Mouse (Mus musculus): ENCODE measurements around the gene Celsr1. TPM values are rescaled to one million over a fixed set of nuclear protein-coding genes. Genes with fewer than 3 reads are reported as not detected.

The Celsr1 gene
- polyA plus RNA-seq, 1 experiment from 2014 or later = 3.5 TPM

DNA sequence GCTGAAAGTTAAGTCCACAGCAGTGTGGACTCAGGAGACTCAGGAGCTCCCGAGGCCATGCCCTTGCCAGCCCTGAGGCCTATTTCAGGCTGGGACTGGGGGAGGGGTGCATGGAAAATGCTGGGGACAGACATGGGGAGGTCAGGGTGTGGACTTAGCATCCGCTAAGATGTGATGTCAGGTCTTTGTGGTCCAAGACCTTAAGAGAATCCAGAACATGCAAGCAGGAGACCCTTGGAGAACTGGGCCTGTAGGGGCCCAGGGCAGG lies 42.4 kb upstream of the Celsr1 start:
- no peak overlapping the region for H3K4me3 ChIP-seq (ENCODE audit: low read length)
- H3K27ac ChIP-seq (ENCODE audit: low read length) = no peak overlapping the region
- no peaks in the 10 kb centered on the region for H3K36me3 ChIP-seq (ENCODE audit: insufficient read depth, low read length)
- no peak overlapping the region for H3K9ac ChIP-seq (replicated peaks; ENCODE audit: low read length)
- peaks cover 51% of the 10 kb centered on the region for H3K4me1 ChIP-seq (ENCODE audit: insufficient read depth, low read length)
- H3K9me3 ChIP-seq (ENCODE audit: low read length) = no peaks in the 10 kb centered on the region
- no peak overlapping the region for H3K4me2 ChIP-seq (replicated peaks; ENCODE audit: low read depth, low read length)
- no peaks in the 10 kb centered on the region for H3K27me3 ChIP-seq (ENCODE audit: insufficient read depth, low read length)
- ATAC-seq (ENCODE audit: low FRiP score, low TSS enrichment) = no peak
- 46% methylated on average over 2 of the region's 2 CpGs for WGBS

DNA sequence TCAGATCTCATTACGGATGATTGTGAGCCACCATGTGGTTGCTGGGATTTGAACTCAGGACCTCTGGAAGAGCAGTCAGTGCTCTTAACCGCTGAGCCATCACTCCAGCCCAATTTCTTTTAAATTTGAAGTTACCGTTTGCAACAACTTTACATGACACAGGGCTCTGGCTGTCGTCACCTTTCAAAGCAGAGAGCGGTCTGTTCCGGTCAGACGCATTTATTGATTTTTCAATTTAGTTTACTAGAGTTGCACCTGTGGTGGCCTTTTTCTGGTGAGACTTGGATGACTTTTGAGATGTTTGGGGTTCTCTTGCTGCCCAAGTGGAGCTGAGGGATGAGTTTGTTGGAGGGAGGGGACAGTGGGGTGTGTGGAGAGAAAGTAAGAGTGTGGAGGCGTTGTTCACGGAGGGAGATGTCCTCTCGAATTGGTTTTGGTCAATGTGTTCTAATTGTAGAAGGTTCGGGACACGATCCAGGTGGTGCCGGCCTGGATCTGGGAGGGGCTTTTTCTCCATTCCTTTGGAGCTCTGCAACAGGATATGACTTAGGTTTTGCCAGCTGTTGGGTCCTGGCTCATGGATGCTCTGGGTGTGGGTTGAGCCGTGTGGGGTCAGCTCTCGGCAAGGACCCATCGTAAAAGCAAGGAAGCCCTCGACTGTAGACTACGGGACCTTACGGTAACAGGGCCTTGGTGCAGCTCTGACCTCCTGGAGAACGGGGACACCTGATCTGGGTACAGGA lies 41.9 kb upstream of the Celsr1 start:
- H3K9ac ChIP-seq (replicated peaks; ENCODE audit: low read length) = no peak overlapping the region
- no peak overlapping the region for H3K4me3 ChIP-seq (ENCODE audit: low read length)
- no peak for ATAC-seq (ENCODE audit: low FRiP score, low TSS enrichment)
- H3K27me3 ChIP-seq (ENCODE audit: insufficient read depth, low read length) = no peaks in the 10 kb centered on the region
- H3K9me3 ChIP-seq (ENCODE audit: low read length) = no peaks in the 10 kb centered on the region
- no peaks in the 10 kb centered on the region for H3K36me3 ChIP-seq (ENCODE audit: insufficient read depth, low read length)
- no peak overlapping the region for H3K4me2 ChIP-seq (replicated peaks; ENCODE audit: low read depth, low read length)
- no peak overlapping the region for H3K27ac ChIP-seq (ENCODE audit: low read length)
- 63% methylated on average over 20 of the region's 20 CpGs for WGBS
- peaks cover 54% of the 10 kb centered on the region for H3K4me1 ChIP-seq (ENCODE audit: insufficient read depth, low read length)

DNA sequence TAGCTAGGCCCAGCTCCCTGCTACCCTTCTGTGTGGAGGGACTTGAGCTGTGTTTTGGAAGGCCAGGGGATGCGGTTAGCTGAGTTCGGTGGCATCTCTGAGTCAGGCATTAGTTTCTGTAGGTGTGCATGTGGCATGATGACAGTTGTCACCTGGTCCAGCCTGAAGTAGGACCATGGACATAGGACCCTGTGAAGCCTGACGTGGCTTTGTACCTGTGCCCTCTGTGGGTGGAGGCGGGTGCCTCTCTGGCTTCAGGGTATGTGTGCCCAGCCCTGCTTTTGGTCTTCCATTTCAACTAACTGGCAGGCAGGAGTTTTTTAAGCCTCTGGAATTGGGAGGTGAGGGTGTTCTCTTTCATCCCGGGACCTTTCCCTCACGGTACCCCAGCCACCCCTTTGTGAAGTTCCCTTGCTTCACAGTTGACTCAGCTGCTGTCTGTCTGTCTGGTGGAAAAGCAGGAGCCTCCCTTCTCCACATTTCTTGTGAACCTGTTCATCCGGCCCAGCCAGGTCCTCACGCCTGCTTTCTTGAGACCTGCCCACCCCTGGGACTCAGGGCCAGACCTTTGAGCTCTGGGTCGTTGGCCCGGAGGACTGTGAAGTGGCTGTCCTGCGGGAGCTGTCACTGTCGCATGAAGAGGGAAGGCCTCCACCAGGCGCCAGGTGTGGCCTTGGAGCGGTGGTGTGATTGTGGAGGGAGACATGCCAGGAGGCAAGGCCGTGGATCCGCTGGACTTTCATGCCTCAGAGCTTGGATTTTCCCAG lies 40.8 kb upstream of the Celsr1 start:
- Histone ChIP-seq H3K4me2 (replicated peaks; ENCODE audit: low read depth, low read length) (no peak overlapping the region), H3K36me3 (ENCODE audit: insufficient read depth, low read length) (no peaks in the 10 kb centered on the region), H3K4me3 (ENCODE audit: low read length) (no peak overlapping the region), H3K9me3 (ENCODE audit: low read length) (no peaks in the 10 kb centered on the region), H3K9ac (replicated peaks; ENCODE audit: low read length) (no peak overlapping the region), H3K27me3 (ENCODE audit: insufficient read depth, low read length) (no peaks in the 10 kb centered on the region), H3K27ac (ENCODE audit: low read length) (no peak overlapping the region), H3K4me1 (ENCODE audit: insufficient read depth, low read length) (peaks cover 59% of the 10 kb centered on the region)
- ATAC-seq (ENCODE audit: low FRiP score, low TSS enrichment) = no peak
- WGBS = 64% methylated on average over 16 of the region's 16 CpGs

DNA sequence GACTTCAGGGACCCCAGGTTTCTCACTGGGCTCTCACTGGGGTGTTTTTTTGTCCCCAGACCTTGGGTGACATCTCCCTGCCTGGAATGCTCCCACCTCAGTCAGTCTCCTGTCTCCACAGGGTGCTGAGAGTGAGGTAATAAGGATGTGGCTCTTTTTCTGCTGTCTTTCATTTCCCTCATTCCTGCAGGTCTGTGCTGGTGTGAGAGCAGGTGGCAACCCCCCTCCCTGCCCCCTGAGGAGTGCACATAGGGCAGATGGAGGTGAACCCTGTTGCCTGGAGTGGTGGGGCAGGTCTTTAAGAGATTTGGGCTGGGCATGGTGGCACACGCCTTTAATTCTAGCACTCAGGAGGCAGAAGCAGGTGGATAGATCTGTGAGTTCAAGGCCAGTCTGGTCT lies 37.6 kb upstream of the Celsr1 start:
- no peak overlapping the region for H3K27ac ChIP-seq (ENCODE audit: low read length)
- no peak overlapping the region for H3K4me2 ChIP-seq (replicated peaks; ENCODE audit: low read depth, low read length)
- no peaks in the 10 kb centered on the region for H3K36me3 ChIP-seq (ENCODE audit: insufficient read depth, low read length)
- peaks cover 65% of the 10 kb centered on the region for H3K4me1 ChIP-seq (ENCODE audit: insufficient read depth, low read length)
- ATAC-seq (ENCODE audit: low FRiP score, low TSS enrichment) = no peak
- no peak overlapping the region for H3K4me3 ChIP-seq (ENCODE audit: low read length)
- H3K27me3 ChIP-seq (ENCODE audit: insufficient read depth, low read length) = no peaks in the 10 kb centered on the region
- no peaks in the 10 kb centered on the region for H3K9me3 ChIP-seq (ENCODE audit: low read length)
- WGBS = 68% methylated on average over 1 of the region's 1 CpGs
- H3K9ac ChIP-seq (replicated peaks; ENCODE audit: low read length) = no peak overlapping the region

DNA sequence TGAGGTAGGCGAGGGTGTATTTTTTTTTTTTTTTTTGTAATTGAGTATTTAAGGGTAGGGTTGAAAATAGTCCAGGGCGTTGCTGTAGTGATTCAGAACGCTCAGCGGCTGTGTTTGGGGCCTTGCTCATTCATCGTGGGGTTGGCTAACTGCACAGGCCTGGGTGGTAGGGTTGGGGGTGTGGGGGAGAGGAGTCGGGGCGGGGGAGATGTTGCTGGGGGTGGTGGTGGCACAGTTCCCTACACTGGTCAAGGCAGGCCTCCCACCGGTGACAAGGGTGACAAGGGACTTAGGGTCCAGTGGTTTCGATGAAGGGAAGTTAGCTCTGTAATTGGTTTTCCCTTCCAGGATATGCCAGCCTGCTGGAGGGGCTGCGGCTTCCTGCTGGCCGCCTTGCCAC lies 36.8 kb upstream of the Celsr1 start:
- Histone ChIP-seq H3K9me3 (ENCODE audit: low read length) (no peaks in the 10 kb centered on the region), H3K36me3 (ENCODE audit: insufficient read depth, low read length) (no peaks in the 10 kb centered on the region)
- no peak for ATAC-seq (ENCODE audit: low FRiP score, low TSS enrichment)

DNA sequence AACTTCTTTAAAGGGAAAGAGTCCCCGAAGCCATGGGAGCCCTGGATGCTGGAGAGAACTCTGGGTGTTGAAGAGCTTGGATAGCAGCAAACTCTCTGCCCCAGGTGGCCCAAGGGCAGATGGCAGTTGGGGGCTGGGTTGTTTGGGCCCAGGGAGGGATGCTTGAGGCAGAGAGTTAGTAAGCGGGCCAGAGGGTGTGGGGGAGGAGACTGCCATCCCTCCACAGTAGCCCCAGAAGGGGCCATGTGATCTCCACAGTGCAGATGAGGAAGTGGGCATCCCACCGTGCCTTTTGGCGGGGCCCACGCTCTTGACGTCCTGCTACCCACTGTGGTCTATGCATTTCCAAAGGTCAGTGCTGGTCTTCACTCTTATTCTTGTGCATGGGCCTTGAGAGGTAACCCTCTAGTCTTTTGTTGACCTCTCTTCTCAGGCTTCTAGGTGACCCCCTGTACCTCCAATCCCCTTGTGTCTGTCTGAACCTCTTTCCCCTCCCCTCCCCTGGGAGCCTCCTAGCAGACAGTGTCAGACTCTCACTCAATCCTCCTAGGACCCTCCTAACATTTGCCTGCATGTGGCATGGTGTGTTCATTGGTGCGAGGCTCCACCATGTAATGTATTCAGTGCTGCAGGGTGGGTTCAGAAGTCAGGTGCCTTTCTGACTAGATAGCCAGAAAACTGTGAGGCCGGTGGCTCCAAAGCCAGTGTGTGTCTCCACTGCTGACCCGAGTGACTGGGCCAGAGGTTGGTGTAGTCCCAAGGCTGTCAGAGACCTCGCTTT lies 35.6 kb upstream of the Celsr1 start:
- ATAC-seq (ENCODE audit: low FRiP score, low TSS enrichment) = no peak
- Histone ChIP-seq H3K9ac (replicated peaks; ENCODE audit: low read length) (no peak overlapping the region), H3K27me3 (ENCODE audit: insufficient read depth, low read length) (no peaks in the 10 kb centered on the region), H3K4me3 (ENCODE audit: low read length) (no peak overlapping the region), H3K4me2 (replicated peaks; ENCODE audit: low read depth, low read length) (no peak overlapping the region), H3K9me3 (ENCODE audit: low read length) (no peaks in the 10 kb centered on the region), H3K4me1 (ENCODE audit: insufficient read depth, low read length) (peaks cover 60% of the 10 kb centered on the region), H3K27ac (ENCODE audit: low read length) (no peak overlapping the region), H3K36me3 (ENCODE audit: insufficient read depth, low read length) (no peaks in the 10 kb centered on the region)
- whole genome bisulfite sequencing = 71% methylated on average over 10 of the region's 10 CpGs

More for the DNA sequence above, 36.8 kb upstream of the Celsr1 start:
- 57% methylated on average over 11 of the region's 11 CpGs for WGBS
- H3K4me3 ChIP-seq (ENCODE audit: low read length) = no peak overlapping the region
- peaks cover 57% of the 10 kb centered on the region for H3K4me1 ChIP-seq (ENCODE audit: insufficient read depth, low read length)
- no peaks in the 10 kb centered on the region for H3K27me3 ChIP-seq (ENCODE audit: insufficient read depth, low read length)
- no peak overlapping the region for H3K9ac ChIP-seq (replicated peaks; ENCODE audit: low read length)
- no peak overlapping the region; the same call in 1 of the 2 replicates for H3K27ac ChIP-seq (ENCODE audit: low read length)
- no peak overlapping the region for H3K4me2 ChIP-seq (replicated peaks; ENCODE audit: low read depth, low read length)

DNA sequence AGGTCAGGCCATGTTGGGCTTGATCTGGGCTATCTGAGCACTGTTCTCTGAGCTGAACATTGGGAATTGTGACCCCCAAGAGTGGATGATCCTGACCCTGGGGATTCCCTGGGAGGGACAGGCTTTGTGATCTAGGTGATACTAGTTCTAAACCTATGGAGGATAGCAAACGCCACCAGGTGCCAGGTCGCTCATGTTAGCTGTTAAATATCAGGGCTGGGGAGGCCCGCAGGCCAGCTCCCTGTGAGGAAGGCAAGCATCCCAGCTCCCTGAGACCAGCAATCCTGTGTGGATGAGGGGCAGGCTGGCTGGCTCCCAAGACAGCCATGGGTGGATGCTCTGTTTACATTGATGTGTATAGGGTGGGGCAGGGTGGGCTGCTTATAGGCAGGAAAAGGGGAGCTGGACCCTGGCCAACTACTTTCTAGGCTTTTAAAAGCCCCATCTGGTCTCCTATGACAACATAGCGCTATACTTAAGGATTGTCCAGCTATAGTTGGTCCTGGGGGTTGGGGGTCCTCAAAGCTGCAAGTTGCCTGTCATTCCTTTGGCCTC lies 34.4 kb upstream of the Celsr1 start:
- Histone ChIP-seq H3K4me1 (ENCODE audit: insufficient read depth, low read length) (peaks cover 67% of the 10 kb centered on the region), H3K4me2 (replicated peaks; ENCODE audit: low read depth, low read length) (no peak overlapping the region)

DNA sequence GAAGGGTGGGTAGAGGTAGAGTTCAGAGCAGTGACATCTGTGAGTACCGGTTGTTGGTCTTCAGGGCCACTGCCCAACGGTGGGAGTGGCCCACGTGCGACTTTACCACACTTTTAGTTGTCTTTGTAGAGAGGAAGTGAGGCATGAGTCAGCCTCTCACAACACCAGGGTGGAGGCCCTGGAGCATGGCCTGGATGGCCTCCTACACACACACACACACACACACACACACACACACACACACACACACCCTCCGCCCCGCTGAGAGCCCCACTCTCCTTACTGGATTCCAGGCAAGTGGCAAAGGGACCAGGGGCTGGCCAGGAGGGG lies 34.0 kb upstream of the Celsr1 start:
- H3K4me1 ChIP-seq (ENCODE audit: insufficient read depth, low read length) = peaks cover 67% of the 10 kb centered on the region
- 0 out of 2 replicates have a peak overlapping the region, but pooled peaks have one; percentile 8 for H3K4me2 ChIP-seq (replicated peaks; ENCODE audit: low read depth, low read length)
- H3K27ac ChIP-seq (ENCODE audit: low read length) = no peak overlapping the region
- H3K27me3 ChIP-seq (ENCODE audit: insufficient read depth, low read length) = no peaks in the 10 kb centered on the region
- H3K4me3 ChIP-seq (ENCODE audit: low read length) = no peak overlapping the region
- no peaks in the 10 kb centered on the region for H3K9me3 ChIP-seq (ENCODE audit: low read length)
- H3K36me3 ChIP-seq (ENCODE audit: insufficient read depth, low read length) = no peaks in the 10 kb centered on the region
- 18% methylated on average over 5 of the region's 6 CpGs for WGBS
- ATAC-seq (ENCODE audit: low FRiP score, low TSS enrichment) = peak; percentile 62
- no peak overlapping the region for H3K9ac ChIP-seq (replicated peaks; ENCODE audit: low read length)

More for the DNA sequence above, 34.4 kb upstream of the Celsr1 start:
- WGBS = 71% methylated on average over 4 of the region's 4 CpGs
- Histone ChIP-seq H3K4me3 (ENCODE audit: low read length) (no peak overlapping the region), H3K27me3 (ENCODE audit: insufficient read depth, low read length) (no peaks in the 10 kb centered on the region), H3K9ac (replicated peaks; ENCODE audit: low read length) (no peak overlapping the region), H3K36me3 (ENCODE audit: insufficient read depth, low read length) (no peaks in the 10 kb centered on the region), H3K9me3 (ENCODE audit: low read length) (no peaks in the 10 kb centered on the region), H3K27ac (ENCODE audit: low read length) (no peak overlapping the region)
- no peak for ATAC-seq (ENCODE audit: low FRiP score, low TSS enrichment)

DNA sequence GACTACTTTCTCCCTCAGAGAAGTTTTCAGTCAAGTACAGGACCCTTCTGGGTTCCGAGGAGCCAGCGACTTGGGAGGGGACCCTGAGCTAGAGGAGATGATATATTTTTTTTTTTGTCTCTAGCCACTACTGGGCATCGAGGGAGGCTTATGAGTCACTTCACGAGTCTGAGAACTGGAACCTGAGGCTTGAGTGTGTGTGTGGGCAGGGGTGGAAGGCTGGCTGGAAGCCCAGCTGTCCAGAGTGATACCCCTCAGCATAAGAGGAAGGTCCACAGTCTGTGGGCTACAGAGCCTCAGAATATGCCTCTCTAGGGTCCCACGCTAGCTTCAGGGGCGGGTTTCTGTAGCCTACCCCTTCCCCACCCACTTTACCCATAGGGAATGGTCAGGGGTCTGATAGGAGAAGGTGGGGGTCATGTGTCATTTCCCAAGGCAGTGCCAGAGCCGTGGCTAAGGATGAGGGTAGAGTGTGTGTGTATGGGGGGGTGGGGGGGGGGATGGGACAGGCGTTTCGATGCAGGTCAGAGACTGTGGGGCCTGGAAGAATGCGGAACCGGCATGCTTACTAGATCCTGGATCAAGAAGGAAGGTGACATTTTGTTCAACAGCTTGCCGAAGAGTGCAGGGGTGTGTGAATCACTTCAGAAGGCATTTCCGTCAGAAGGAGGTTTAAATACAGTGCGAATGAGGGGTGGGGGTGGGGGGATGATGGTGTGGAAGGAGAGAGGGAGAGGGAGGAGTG lies 33.4 kb upstream of the Celsr1 start:
- H3K4me1 ChIP-seq (ENCODE audit: insufficient read depth, low read length) = peaks cover 71% of the 10 kb centered on the region
- H3K36me3 ChIP-seq (ENCODE audit: insufficient read depth, low read length) = no peaks in the 10 kb centered on the region
- 29% methylated on average over 14 of the region's 14 CpGs for WGBS
- peak; percentile 32 for ATAC-seq (ENCODE audit: low FRiP score, low TSS enrichment)
- H3K27ac ChIP-seq (ENCODE audit: low read length) = 0 out of 2 replicates have a peak overlapping the region, but pooled peaks have one; percentile 25
- no peak overlapping the region for H3K9ac ChIP-seq (replicated peaks; ENCODE audit: low read length)
- no peaks in the 10 kb centered on the region for H3K9me3 ChIP-seq (ENCODE audit: low read length)
- H3K27me3 ChIP-seq (ENCODE audit: insufficient read depth, low read length) = no peaks in the 10 kb centered on the region
- H3K4me3 ChIP-seq (ENCODE audit: low read length) = no peak overlapping the region
- H3K4me2 ChIP-seq (replicated peaks; ENCODE audit: low read depth, low read length) = 0 out of 2 replicates have a peak overlapping the region, but pooled peaks have one; percentile 8
